Mouse (Mus musculus): Measurements from ENCODE around the gene Shroom3. TPM values are rescaled to one million over a fixed set of nuclear protein-coding genes. Genes with fewer than 3 reads are reported as not detected.

Shroom3 gene
- polyA plus RNA-seq, 1 experiment from 2014 or later, result 12.9 TPM

DNA sequence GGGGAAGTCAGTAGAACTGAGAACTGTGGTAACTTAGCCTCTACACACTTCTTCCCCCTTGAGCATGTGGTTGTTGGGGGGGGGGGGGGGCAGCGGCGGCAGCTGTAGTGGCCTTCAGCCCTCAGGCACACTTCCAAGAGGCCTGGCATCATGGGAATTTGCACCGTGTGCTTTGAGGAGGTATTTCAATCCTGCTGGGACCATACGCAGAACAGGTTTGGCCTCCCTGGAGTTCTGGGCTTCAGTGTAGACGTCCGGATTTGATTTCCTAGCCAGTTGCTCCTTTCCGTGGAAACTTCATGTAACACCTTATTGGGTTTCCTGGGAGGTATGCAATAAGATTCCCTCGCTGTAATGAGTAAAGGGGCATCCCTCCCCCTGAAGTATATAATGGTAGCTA lies 105.8 kb downstream of the Shroom3 start:
- H3K9me3 ChIP-seq (ENCODE audit: control insufficient read depth, low read length), result no peaks in the 10 kb centered on the region
- H3K9ac ChIP-seq (ENCODE audit: low read length), result no peak overlapping the region
- no peaks in the 10 kb centered on the region for H3K27me3 ChIP-seq (replicated peaks; ENCODE audit: control insufficient read depth, insufficient read depth, low read length)
- ATAC-seq (replicated peaks; ENCODE audit: low FRiP score, low TSS enrichment, low read depth) (no peak), DNase-seq (ENCODE audit: low spot score) (no peak)
- 0 out of 2 replicates have a peak, but pooled peaks cover 7% of the 10 kb centered on the region for H3K4me1 ChIP-seq (replicated peaks; ENCODE audit: control insufficient read depth, insufficient read depth, low read length)
- H3K27ac ChIP-seq (ENCODE audit: low read depth), result no peak overlapping the region
- 71% methylated on average over 8 of the region's 8 CpGs for WGBS
- no peak overlapping the region for H3K4me3 ChIP-seq (ENCODE audit: low read depth, low read length)
- no peaks in the 10 kb centered on the region for H3K36me3 ChIP-seq (ENCODE audit: control insufficient read depth, insufficient read depth, low read length)
- no peak overlapping the region for H3K4me2 ChIP-seq (ENCODE audit: low read length)

DNA sequence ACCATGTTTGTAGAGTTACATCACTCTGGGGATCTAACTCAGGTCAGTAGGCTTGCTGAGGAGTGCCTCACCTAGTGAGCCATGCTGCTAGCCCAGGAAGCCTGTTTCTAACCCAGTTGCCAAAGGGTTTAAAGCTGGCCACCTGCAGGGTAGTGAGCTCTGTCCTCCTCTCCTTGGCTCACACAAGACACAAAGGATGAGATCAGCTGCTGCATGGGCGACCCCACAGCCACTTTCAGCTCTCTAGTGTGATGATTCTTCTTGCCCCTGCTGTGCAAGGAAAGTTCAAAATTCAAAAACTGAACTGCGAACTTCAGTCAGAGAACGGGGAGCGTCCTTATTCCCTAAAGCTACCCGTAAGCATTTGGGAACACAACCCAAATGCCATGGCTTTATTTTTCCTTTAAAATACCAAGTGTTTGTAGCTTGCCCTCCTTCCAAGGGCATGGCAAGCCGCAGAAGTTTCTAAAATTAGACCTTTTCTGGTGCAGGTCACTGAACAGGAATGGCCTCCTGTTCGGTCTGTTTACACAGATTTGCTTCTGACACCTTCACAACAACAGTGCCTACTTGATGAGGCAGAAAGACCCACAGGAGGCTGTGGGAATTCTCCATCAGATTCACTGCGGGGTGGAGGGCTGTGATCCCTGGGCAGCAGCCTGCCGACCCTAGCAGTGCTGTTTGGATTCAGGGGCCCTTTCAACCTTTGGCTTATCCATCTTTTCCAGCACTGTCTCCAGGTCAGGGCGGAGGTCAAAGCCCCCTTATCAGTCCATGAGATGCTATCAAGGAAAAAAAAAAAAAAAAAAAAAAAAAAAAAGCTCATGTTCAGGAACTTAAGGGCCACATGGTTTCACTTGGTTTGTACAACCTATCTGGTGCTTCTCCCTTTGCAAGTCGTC lies 113.1 kb downstream of the Shroom3 start:
- ATAC-seq (replicated peaks; ENCODE audit: low FRiP score, low TSS enrichment, low read depth), result no peak
- H3K4me2 ChIP-seq (ENCODE audit: low read length), result no peak overlapping the region
- 39% methylated on average over 11 of the region's 11 CpGs for WGBS
- no peaks in the 10 kb centered on the region for H3K36me3 ChIP-seq (ENCODE audit: control insufficient read depth, insufficient read depth, low read length)
- no peak overlapping the region for H3K9ac ChIP-seq (ENCODE audit: low read length)
- H3K9me3 ChIP-seq (ENCODE audit: control insufficient read depth, low read length), result no peaks in the 10 kb centered on the region
- DNase-seq (ENCODE audit: low spot score), result no peak
- H3K4me1 ChIP-seq (replicated peaks; ENCODE audit: control insufficient read depth, insufficient read depth, low read length), result no peaks in the 10 kb centered on the region
- H3K27ac ChIP-seq (ENCODE audit: low read depth), result no peak overlapping the region
- H3K4me3 ChIP-seq (ENCODE audit: low read depth, low read length), result no peak overlapping the region
- H3K27me3 ChIP-seq (replicated peaks; ENCODE audit: control insufficient read depth, insufficient read depth, low read length), result no peaks in the 10 kb centered on the region

- Histone ChIP-seq H3K4me2 (ENCODE audit: low read length) (no peak overlapping the region), H3K36me3 (ENCODE audit: control insufficient read depth, insufficient read depth, low read length) (no peaks in the 10 kb centered on the region), H3K27ac (ENCODE audit: low read depth) (no peak overlapping the region), H3K9ac (ENCODE audit: low read length) (no peak overlapping the region), H3K27me3 (replicated peaks; ENCODE audit: control insufficient read depth, insufficient read depth, low read length) (no peaks in the 10 kb centered on the region), H3K9me3 (ENCODE audit: control insufficient read depth, low read length) (no peaks in the 10 kb centered on the region), H3K4me3 (ENCODE audit: low read depth, low read length) (no peak overlapping the region), H3K4me1 (replicated peaks; ENCODE audit: control insufficient read depth, insufficient read depth, low read length) (no peaks in the 10 kb centered on the region)
- ATAC-seq (replicated peaks; ENCODE audit: low FRiP score, low TSS enrichment, low read depth) (no peak), DNase-seq (ENCODE audit: low spot score) (no peak)
- 70% methylated on average over 3 of the region's 3 CpGs for WGBS
Measured at GRCm38 (mm10) chr5:92797981-92798380, 114.7 kb downstream of the Shroom3 start.

- Histone ChIP-seq H3K4me2 (ENCODE audit: low read length) (no peak overlapping the region), H3K27ac (ENCODE audit: low read depth) (no peak overlapping the region), H3K36me3 (ENCODE audit: control insufficient read depth, insufficient read depth, low read length) (no peaks in the 10 kb centered on the region), H3K4me1 (replicated peaks; ENCODE audit: control insufficient read depth, insufficient read depth, low read length) (peaks cover 13% of the 10 kb centered on the region), H3K4me3 (ENCODE audit: low read depth, low read length) (no peak overlapping the region), H3K9ac (ENCODE audit: low read length) (no peak overlapping the region), H3K27me3 (replicated peaks; ENCODE audit: control insufficient read depth, insufficient read depth, low read length) (no peaks in the 10 kb centered on the region), H3K9me3 (ENCODE audit: control insufficient read depth, low read length) (no peaks in the 10 kb centered on the region)
- WGBS, result 52% methylated on average over 7 of the region's 7 CpGs
- DNase-seq (ENCODE audit: low spot score), result no peak
- no peak for ATAC-seq (replicated peaks; ENCODE audit: low FRiP score, low TSS enrichment, low read depth)
Measured at GRCm38 (mm10) chr5:92804379-92804778, 121.1 kb downstream of the Shroom3 start.

DNA sequence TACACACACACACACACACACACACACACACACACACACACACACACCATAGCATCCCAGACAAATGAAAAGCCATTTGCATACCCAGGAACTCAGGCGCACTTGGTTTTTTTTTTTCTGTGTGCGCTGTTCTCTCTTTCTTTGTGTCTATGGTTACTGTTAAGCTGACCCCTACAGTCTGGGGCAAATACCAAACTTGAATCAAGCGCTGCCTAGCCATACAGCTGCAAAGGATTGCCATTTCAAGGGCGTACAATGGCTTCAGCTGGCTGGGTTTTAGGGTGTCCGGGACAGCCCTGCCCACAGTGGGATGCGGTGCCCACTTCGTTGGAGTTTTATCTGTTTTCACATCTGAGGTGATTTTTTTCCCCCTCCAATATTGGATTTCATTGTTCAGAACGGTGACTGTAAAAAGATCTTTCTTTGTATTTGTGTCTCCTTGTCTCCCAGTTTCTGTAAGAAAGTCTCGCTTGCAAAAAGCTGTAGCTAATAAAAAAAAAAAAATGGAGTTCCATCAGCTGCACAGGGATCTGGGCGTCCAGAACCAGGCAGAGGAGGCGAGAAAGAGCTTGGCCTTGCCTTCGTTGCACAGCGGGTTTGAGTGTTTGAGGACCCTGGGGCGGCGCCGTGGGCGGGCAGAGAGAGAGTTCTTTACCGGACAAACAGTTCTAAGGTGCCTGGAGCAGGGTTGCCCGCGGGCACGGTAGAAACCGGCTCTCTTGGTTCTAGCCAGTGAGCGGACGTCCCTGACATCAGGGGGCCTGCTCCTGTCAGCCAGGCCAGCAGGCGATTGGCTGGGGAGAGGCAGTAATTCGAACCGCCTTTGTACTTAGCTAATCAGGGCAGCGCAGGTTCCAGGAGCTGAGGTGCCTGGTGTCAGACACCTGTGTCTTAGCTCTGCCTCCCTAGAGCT lies 125.5 kb downstream of the Shroom3 start:
- Histone ChIP-seq H3K9ac (ENCODE audit: low read length) (peak overlapping the region; percentile 8; the same call in 1 of the 2 replicates), H3K27ac (ENCODE audit: low read depth) (peak overlapping the region; percentile 9), H3K4me2 (ENCODE audit: low read length) (peak overlapping the region; percentile 58), H3K9me3 (ENCODE audit: control insufficient read depth, low read length) (no peaks in the 10 kb centered on the region), H3K4me3 (ENCODE audit: low read depth, low read length) (peak overlapping the region; percentile 26), H3K36me3 (ENCODE audit: control insufficient read depth, insufficient read depth, low read length) (no peaks in the 10 kb centered on the region), H3K4me1 (replicated peaks; ENCODE audit: control insufficient read depth, insufficient read depth, low read length) (peaks cover 41% of the 10 kb centered on the region), H3K27me3 (replicated peaks; ENCODE audit: control insufficient read depth, insufficient read depth, low read length) (no peaks in the 10 kb centered on the region)
- ATAC-seq (replicated peaks; ENCODE audit: low FRiP score, low TSS enrichment, low read depth) (peak; percentile 90), DNase-seq (ENCODE audit: low spot score) (peak; percentile 83)
- 7% methylated on average over 28 of the region's 28 CpGs for WGBS

- Histone ChIP-seq H3K27ac (ENCODE audit: low read depth) (peak overlapping the region; percentile 9; the same call in 1 of the 2 replicates), H3K4me1 (replicated peaks; ENCODE audit: control insufficient read depth, insufficient read depth, low read length) (peaks cover 41% of the 10 kb centered on the region), H3K9ac (ENCODE audit: low read length) (peak overlapping the region; percentile 8; the same call in 1 of the 2 replicates), H3K36me3 (ENCODE audit: control insufficient read depth, insufficient read depth, low read length) (no peaks in the 10 kb centered on the region), H3K27me3 (replicated peaks; ENCODE audit: control insufficient read depth, insufficient read depth, low read length) (no peaks in the 10 kb centered on the region), H3K9me3 (ENCODE audit: control insufficient read depth, low read length) (no peaks in the 10 kb centered on the region), H3K4me3 (ENCODE audit: low read depth, low read length) (peak overlapping the region; percentile 26; the same call in 1 of the 2 replicates), H3K4me2 (ENCODE audit: low read length) (peak overlapping the region; percentile 58)
- ATAC-seq (replicated peaks; ENCODE audit: low FRiP score, low TSS enrichment, low read depth) (no peak; the same call in 1 of the 2 replicates), DNase-seq (ENCODE audit: low spot score) (no peak)
- 24% methylated on average over 13 of the region's 13 CpGs for WGBS
Measured at GRCm38 (mm10) chr5:92809416-92809750, 126.1 kb downstream of the Shroom3 start.

DNA sequence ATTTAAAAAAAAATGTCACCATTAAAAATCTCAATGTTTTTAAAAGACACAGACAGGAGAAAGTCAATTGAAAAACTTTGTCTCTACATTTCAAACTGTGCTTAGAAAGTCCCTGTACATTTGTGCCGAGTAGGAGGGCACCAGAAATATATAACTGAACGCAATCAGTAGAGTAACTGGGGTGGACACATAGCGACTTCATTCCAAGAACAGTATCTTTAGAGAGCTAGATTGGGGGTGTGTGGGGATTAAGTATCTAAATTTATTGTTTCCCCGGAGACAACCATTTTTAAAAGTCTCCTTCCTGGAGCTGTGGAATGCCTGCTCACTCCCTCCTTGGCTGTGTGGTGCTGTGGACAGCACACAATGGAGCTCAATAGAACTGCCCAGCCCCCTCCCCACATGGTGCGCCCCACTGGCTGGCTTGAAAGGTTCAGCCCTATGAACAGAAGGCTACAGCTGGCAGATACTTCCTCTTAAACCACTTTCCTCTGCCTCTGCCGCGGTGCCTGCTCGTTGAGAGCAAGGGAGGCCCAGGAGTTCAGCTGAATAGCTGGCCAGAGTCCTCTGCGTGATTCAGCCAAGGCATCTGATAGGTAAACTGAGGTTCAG lies 127.8 kb downstream of the Shroom3 start:
- H3K27me3 ChIP-seq (replicated peaks; ENCODE audit: control insufficient read depth, insufficient read depth, low read length), result no peaks in the 10 kb centered on the region
- no peak overlapping the region for H3K9ac ChIP-seq (ENCODE audit: low read length)
- 0 out of 2 replicates have a peak overlapping the region, but pooled peaks have one; percentile 36 for H3K27ac ChIP-seq (ENCODE audit: low read depth)
- H3K36me3 ChIP-seq (ENCODE audit: control insufficient read depth, insufficient read depth, low read length), result no peaks in the 10 kb centered on the region
- H3K9me3 ChIP-seq (ENCODE audit: control insufficient read depth, low read length), result no peaks in the 10 kb centered on the region
- H3K4me3 ChIP-seq (ENCODE audit: low read depth, low read length), result no peak overlapping the region
- peaks cover 41% of the 10 kb centered on the region for H3K4me1 ChIP-seq (replicated peaks; ENCODE audit: control insufficient read depth, insufficient read depth, low read length)
- DNase-seq (ENCODE audit: low spot score) (peak; percentile 61), ATAC-seq (replicated peaks; ENCODE audit: low FRiP score, low TSS enrichment, low read depth) (no peak)
- H3K4me2 ChIP-seq (ENCODE audit: low read length), result no peak overlapping the region
- 13% methylated on average over 9 of the region's 9 CpGs for WGBS

DNA sequence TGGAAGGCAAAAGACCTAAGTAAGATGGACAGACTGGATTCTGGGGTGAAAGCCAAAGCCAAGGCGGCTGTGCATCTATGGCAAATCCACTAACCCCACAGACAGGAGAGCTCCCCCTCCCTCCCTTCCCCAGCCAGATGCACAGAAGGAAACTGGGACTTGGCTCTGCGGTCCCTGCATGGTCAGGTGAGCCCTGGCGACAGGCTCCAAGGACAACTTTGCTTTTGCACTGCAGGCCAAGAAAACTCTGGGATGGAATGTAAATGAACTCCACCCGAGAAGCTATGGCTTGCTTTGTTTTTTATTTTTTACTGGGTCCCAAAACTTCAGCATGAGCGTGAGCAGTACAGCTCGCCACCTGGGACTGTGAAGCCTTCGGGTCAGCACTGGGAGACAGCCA lies 128.5 kb downstream of the Shroom3 start:
- no peak for ATAC-seq (replicated peaks; ENCODE audit: low FRiP score, low TSS enrichment, low read depth)
- Histone ChIP-seq H3K9ac (ENCODE audit: low read length) (no peak overlapping the region), H3K27ac (ENCODE audit: low read depth) (peak overlapping the region; percentile 38; the same call in 1 of the 2 replicates), H3K4me3 (ENCODE audit: low read depth, low read length) (no peak overlapping the region), H3K9me3 (ENCODE audit: control insufficient read depth, low read length) (no peaks in the 10 kb centered on the region), H3K27me3 (replicated peaks; ENCODE audit: control insufficient read depth, insufficient read depth, low read length) (no peaks in the 10 kb centered on the region), H3K4me1 (replicated peaks; ENCODE audit: control insufficient read depth, insufficient read depth, low read length) (peaks cover 41% of the 10 kb centered on the region), H3K4me2 (ENCODE audit: low read length) (no peak overlapping the region), H3K36me3 (ENCODE audit: control insufficient read depth, insufficient read depth, low read length) (no peaks in the 10 kb centered on the region)
- no peak for DNase-seq (ENCODE audit: low spot score)
- WGBS, result 56% methylated on average over 7 of the region's 7 CpGs

All from intestine, embryonic 14.5 days (tissue).